Mouse (Mus musculus): Measurements from ENCODE around the gene Gm20517. TPM values are rescaled to one million over a fixed set of nuclear protein-coding genes. Genes with fewer than 3 reads are reported as not detected.

The Gm20517 gene
- total and polyA plus RNA-seq, 3 experiments: 1.9 to 2.9 TPM; not detected in 1

DNA sequence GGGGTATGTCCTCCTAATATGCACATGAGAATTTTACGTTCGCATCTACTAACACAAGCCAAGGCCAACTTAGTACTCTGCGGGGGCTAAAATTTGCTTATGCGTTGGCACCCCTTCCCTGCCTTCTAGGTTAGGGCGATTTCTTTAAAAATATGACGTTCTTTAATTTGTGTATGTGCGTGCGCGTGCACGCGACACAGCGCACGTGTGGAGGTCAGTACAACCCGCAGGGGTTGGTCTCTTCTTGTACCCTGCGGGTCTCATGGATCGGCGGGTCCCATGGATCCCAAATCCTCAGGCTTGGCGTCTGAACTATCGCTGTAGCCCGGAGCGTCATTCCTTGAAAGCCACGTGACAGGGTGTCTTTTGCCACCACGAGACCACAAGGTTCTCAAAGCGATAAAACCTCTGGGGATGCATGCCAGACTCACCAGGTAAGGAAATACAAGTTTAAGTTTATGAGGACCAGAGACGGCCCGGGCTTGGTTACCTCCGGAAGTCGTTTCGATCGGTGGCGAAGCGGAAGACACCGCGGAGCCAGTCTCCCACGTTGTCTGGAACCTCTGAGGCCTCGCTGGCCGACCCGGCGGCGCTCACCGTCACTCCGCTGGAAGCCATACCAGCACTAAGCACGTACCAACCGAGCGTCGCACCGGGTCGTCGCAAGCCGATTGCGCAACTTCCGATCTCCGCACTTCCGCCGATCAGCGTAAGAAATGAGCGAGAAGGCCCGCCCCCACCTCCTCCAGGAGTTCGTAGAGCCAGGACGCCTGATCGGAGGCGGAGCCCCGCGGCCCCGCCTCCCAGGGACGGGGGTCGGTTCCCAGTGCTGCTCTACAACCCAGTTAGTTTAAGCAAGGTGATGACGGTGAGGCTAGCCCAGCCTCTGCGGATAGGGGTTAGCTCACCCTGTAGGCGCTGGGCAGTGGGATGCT is 76.3 kb downstream of the Gm20517 start (continued):
- TF ChIP-seq CTCF (IDR thresholded peaks at IDR 0.05 in 2 of 3, conservative IDR thresholded peaks at IDR 0.05 in 1 of 3; ENCODE audit: control insufficient read depth in 1 of 3, insufficient read depth in 1 of 3, low read depth in 2 of 3, low read length in 3 of 3, poor library complexity in 1 of 3, severe bottlenecking in 1 of 3): no peak
- peak; percentile 87 for TF ChIP-seq TBP (IDR thresholded peaks at IDR 0.05; ENCODE audit: low read depth, low read length)
- peak; percentile 96 for TF ChIP-seq SIN3A (IDR thresholded peaks at IDR 0.05; ENCODE audit: low read length)
- peak; percentile 80 for TF ChIP-seq ELF1 (IDR thresholded peaks at IDR 0.05; ENCODE audit: low read depth, low read length)
- peak; percentile 68; the same call in 1 of the 2 replicates for TF ChIP-seq TCF12 (IDR thresholded peaks at IDR 0.05; ENCODE audit: low read depth, low read length)
- TF ChIP-seq USF1 (IDR thresholded peaks at IDR 0.05; ENCODE audit: low read depth, low read length): peak; percentile 87
- TF ChIP-seq EP300 (IDR thresholded peaks at IDR 0.05; ENCODE audit: low read depth in 1 of 2, low read length in 2 of 2): 0 out of 4 replicates have a peak, but pooled peaks of 1 of the 2 experiments have one; percentile 17
- peak; percentile 44; the same call in 1 of the 2 replicates for TF ChIP-seq ETS1 (IDR thresholded peaks at IDR 0.05; ENCODE audit: low read depth, low read length)
- no peak for TF ChIP-seq MEF2A (IDR thresholded peaks at IDR 0.05; ENCODE audit: extremely low read depth, insufficient replicate concordance, low read depth, low read length, poor library complexity, severe bottlenecking)
- no peak for TF ChIP-seq MAFK (IDR thresholded peaks at IDR 0.05; ENCODE audit: borderline replicate concordance, low read depth, low read length)
- TF ChIP-seq ZKSCAN1 (IDR thresholded peaks at IDR 0.05; ENCODE audit: low read depth, low read length): no peak

DNA sequence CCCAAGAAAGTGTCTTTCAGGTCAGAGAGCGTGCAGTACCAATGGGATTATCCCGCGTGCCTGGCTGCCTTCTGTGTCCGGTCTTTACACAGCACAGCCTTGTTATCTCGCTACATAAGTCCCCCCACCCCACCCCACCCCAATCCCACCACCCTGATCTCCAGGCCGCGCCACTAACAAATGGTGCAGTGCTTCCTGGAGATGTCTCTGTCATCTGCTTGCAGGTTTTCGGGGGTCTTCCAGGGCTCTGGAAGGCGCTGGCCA is 76.9 kb downstream of the Gm20517 start, which contains the start of gene Tomm6:
Tomm6 (minus strand) TSS at position 43 of the 264 bp plus-strand sequence.
- Histone ChIP-seq H3K79me2 (ENCODE audit: control insufficient read depth, insufficient read depth, low read length, poor library complexity) (peaks cover 15% of the 10 kb centered on the region), H3K36me3 (ENCODE audit: control insufficient read depth in 1 of 2, insufficient read depth in 2 of 2, low read length in 2 of 2) (peaks cover 4% of the 10 kb centered on the region in 2 experiments), H3K9me3 (replicated peaks; ENCODE audit: insufficient read depth, low read length) (no peaks in the 10 kb centered on the region), H3K4me3 (ENCODE audit: control insufficient read depth in 1 of 2, insufficient read depth in 1 of 2, low read depth in 2 of 2, low read length in 2 of 2) (peak within 1 kb of the TSS; percentile 88 to 89), H3K27me3 (ENCODE audit: control insufficient read depth in 1 of 2, insufficient read depth in 2 of 2, low read length in 2 of 2) (no peaks in the 10 kb centered on the region), H3K27ac (ENCODE audit: control insufficient read depth, low read depth, low read length) (peak within 1 kb of the TSS; percentile 81), H3K9ac (ENCODE audit: control insufficient read depth, low read depth, low read length, poor library complexity, severe bottlenecking) (peak within 1 kb of the TSS; percentile 88), H3K4me1 (ENCODE audit: control insufficient read depth in 1 of 2, insufficient read depth in 2 of 2, low read length in 2 of 2) (peaks cover 0 to 5% of the 10 kb centered on the region in 2 experiments; a peak in 1 of 4 replicates)
- DNase-seq (ENCODE audit: low read depth, low spot score): no peak
- TF ChIP-seq USF1 (IDR thresholded peaks at IDR 0.05; ENCODE audit: low read depth, low read length): no peak
- TF ChIP-seq EP300 (IDR thresholded peaks at IDR 0.05; ENCODE audit: low read depth in 1 of 2, low read length in 2 of 2): 0 out of 4 replicates have a peak, but pooled peaks of 1 of the 2 experiments have one; percentile 1

DNA sequence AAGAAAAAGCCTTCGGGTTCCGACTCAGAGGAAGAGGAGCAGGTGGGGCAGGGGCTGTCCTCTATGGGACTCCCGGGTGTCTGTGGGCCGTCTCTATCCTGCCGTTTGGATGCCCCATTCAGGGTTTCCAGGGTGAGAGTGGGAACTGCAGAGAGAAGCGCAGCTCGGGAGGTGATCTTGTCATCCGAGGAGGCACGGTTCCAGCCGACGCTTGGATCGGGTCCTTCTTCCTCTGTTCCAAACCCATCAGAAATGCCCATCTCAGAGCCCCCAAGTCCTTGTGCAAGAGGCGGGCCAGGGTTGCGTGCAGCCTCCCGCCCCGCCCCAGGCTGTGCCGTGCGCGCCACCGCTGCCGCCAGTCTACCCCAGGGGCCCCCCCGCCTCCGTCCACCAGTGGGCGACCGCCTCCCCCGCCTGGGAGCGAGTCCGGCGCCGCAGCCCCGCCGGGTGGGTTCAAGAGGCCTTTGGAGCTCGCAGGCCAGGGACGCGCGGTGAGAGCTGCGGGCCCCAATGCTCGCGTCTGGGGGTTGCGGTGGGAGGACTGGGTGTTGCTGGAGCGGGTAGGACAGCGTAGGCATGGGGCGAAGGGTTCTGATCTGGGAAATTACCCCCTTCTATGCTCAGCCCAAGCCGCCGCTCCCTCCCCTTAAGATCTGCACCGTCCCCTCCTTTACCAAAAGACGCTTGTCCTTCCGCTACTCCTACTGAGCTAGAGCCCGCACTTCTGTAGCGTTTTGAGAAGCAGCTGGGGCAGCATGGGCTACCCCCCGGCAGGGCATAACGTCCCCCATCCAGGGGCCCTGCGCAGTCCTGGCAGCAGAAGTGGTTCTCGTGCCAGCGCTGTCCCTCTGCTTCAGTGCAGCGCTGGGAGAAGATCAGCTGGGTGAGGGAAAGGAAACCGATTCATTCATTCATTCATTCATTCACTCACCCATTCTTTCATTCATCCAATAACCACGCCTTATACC is 77.5 kb downstream of the Gm20517 start, which contains the start of gene Frs3:
Frs3 (plus strand) TSS at position 423 of the 968 bp plus-strand sequence.
- H3K36me3 ChIP-seq (ENCODE audit: control insufficient read depth in 1 of 2, insufficient read depth in 2 of 2, low read length in 2 of 2): peaks cover 4% of the 10 kb centered on the region in 2 experiments
- no peak for TF ChIP-seq TBP (IDR thresholded peaks at IDR 0.05; ENCODE audit: low read depth, low read length)
- no peak for TF ChIP-seq JUND (IDR thresholded peaks at IDR 0.05; ENCODE audit: low read depth, low read length)
- no peak for TF ChIP-seq CHD2 (IDR thresholded peaks at IDR 0.05; ENCODE audit: low read length)
- peak; percentile 88 for TF ChIP-seq MAZ (IDR thresholded peaks at IDR 0.05; ENCODE audit: low read depth, low read length)
- 0 out of 2 replicates have a peak, but pooled peaks have one; percentile 6 for TF ChIP-seq NRF1 (IDR thresholded peaks at IDR 0.05; ENCODE audit: insufficient read depth, low read depth, low read length, poor library complexity, severe bottlenecking)
- 0 out of 2 replicates have a peak, but pooled peaks have one; percentile 22 for TF ChIP-seq UBTF (IDR thresholded peaks at IDR 0.05; ENCODE audit: borderline replicate concordance, insufficient read depth, low read depth, low read length)
- TF ChIP-seq EP300 (IDR thresholded peaks at IDR 0.05; ENCODE audit: low read depth in 1 of 2, low read length in 2 of 2): 0 out of 4 replicates have a peak, but pooled peaks of 1 of the 2 experiments have one; percentile 11
- TF ChIP-seq USF2 (IDR thresholded peaks at IDR 0.05; ENCODE audit: borderline replicate concordance in 1 of 2, insufficient read depth in 1 of 2, low read depth in 1 of 2, low read length in 2 of 2): no peak
- peak; percentile 50 for TF ChIP-seq TCF12 (IDR thresholded peaks at IDR 0.05; ENCODE audit: low read depth, low read length)
- TF ChIP-seq POLR2A (IDR thresholded peaks at IDR 0.05; ENCODE audit: control insufficient read depth in 1 of 2, insufficient read depth in 1 of 2, low read depth in 1 of 2, low read length in 2 of 2, poor library complexity in 1 of 2): peak; percentile 56 to 64; a peak in 2 of 4 replicates
- peak; percentile 49; the same call in 1 of the 2 replicates for TF ChIP-seq NELFE (IDR thresholded peaks at IDR 0.05; ENCODE audit: low read depth, low read length)
- TF ChIP-seq CTCF (IDR thresholded peaks at IDR 0.05 in 2 of 3, conservative IDR thresholded peaks at IDR 0.05 in 1 of 3; ENCODE audit: control insufficient read depth in 1 of 3, insufficient read depth in 1 of 3, low read depth in 2 of 3, low read length in 3 of 3, poor library complexity in 1 of 3, severe bottlenecking in 1 of 3): peak in 1 of 3 experiments; percentile 11; a peak in 1 of 6 replicates

More for the DNA sequence above, 77.5 kb downstream of the Gm20517 start, which contains the start of gene Frs3:
- Histone ChIP-seq H3K9ac (ENCODE audit: control insufficient read depth, low read depth, low read length, poor library complexity, severe bottlenecking) (peak within 1 kb of the TSS; percentile 88), H3K27ac (ENCODE audit: control insufficient read depth, low read depth, low read length) (peak within 1 kb of the TSS; percentile 81), H3K4me3 (ENCODE audit: control insufficient read depth in 1 of 2, insufficient read depth in 1 of 2, low read depth in 2 of 2, low read length in 2 of 2) (peak within 1 kb of the TSS; percentile 88 to 89), H3K79me2 (ENCODE audit: control insufficient read depth, insufficient read depth, low read length, poor library complexity) (peaks cover 15% of the 10 kb centered on the region), H3K9me3 (replicated peaks; ENCODE audit: insufficient read depth, low read length) (no peaks in the 10 kb centered on the region), H3K27me3 (ENCODE audit: control insufficient read depth in 1 of 2, insufficient read depth in 2 of 2, low read length in 2 of 2) (no peaks in the 10 kb centered on the region), H3K4me1 (ENCODE audit: control insufficient read depth in 1 of 2, insufficient read depth in 2 of 2, low read length in 2 of 2) (peaks cover 0 to 5% of the 10 kb centered on the region in 2 experiments; a peak in 1 of 4 replicates)
- peak; percentile 84 for DNase-seq (ENCODE audit: low read depth, low spot score)
